Mouse (Mus musculus): Measurements from ENCODE around the gene Tbx6. TPM values are rescaled to one million over a fixed set of nuclear protein-coding genes. Genes with fewer than 3 reads are reported as not detected.
A peak's percentile ranks its signal among the peaks of the same experiment; 100 is the strongest.
"Not testable (repeated sequence)": the region's sequence is repeated elsewhere in the genome, so short reads cannot be mapped to it uniquely, and the experiment has no call there.

Gene Tbx6
- polyA plus RNA-seq, 1 experiment from 2014 or later = 0.35 TPM

GRCm38 (mm10) chr7:126770784-126771183 is 10.5 kb upstream of the Tbx6 start:
- no peak overlapping the region for H3K4me3 ChIP-seq (replicated peaks)
- no peak overlapping the region for H3K27ac ChIP-seq
- no peaks in the 10 kb centered on the region for H3K9me3 ChIP-seq (replicated peaks)
- H3K9ac ChIP-seq = no peak overlapping the region
- no peaks in the 10 kb centered on the region for H3K27me3 ChIP-seq
- no peak overlapping the region for H3K4me2 ChIP-seq
- no peak for DNase-seq
- 54% methylated on average over 12 of the region's 12 CpGs for WGBS (ENCODE audit: insufficient replicate concordance)
- peaks cover 24% of the 10 kb centered on the region for H3K36me3 ChIP-seq
- ATAC-seq (ENCODE audit: low read depth) = no peak
- peaks cover 24% of the 10 kb centered on the region for H3K4me1 ChIP-seq (replicated peaks)

- WGBS (ENCODE audit: insufficient replicate concordance) = 86% methylated on average over 2 of the region's 2 CpGs
Measured at GRCm38 (mm10) chr7:126773351-126773750, 7.9 kb upstream of the Tbx6 start.

GRCm38 (mm10) chr7:126774463-126774862 is 6.8 kb upstream of the Tbx6 start:
- Histone ChIP-seq H3K4me3 (replicated peaks) (no peak overlapping the region), H3K4me1 (replicated peaks) (peaks cover 48% of the 10 kb centered on the region), H3K27me3 (no peaks in the 10 kb centered on the region), H3K9ac (no peak overlapping the region), H3K36me3 (peaks cover 16% of the 10 kb centered on the region), H3K4me2 (no peak overlapping the region), H3K9me3 (replicated peaks) (no peaks in the 10 kb centered on the region), H3K27ac (no peak overlapping the region)
- WGBS (ENCODE audit: insufficient replicate concordance) = 47% methylated on average over 2 of the region's 2 CpGs
- ATAC-seq (ENCODE audit: low read depth) = no peak
- no peak for DNase-seq

More at GRCm38 (mm10) chr7:126773351-126773750, 7.9 kb upstream of the Tbx6 start:
- Histone ChIP-seq H3K4me2 (no peak overlapping the region), H3K9ac (no peak overlapping the region), H3K36me3 (peaks cover 12% of the 10 kb centered on the region), H3K4me3 (replicated peaks) (no peak overlapping the region), H3K4me1 (replicated peaks) (peaks cover 38% of the 10 kb centered on the region), H3K27ac (no peak overlapping the region), H3K27me3 (no peaks in the 10 kb centered on the region), H3K9me3 (replicated peaks) (no peaks in the 10 kb centered on the region)
- DNase-seq = no peak
- no peak for ATAC-seq (ENCODE audit: low read depth)

- H3K9ac ChIP-seq = peak overlapping the region; percentile 51; the same call in 1 of the 2 replicates
- WGBS (ENCODE audit: insufficient replicate concordance) = 71% methylated on average over 10 of the region's 10 CpGs
Measured at GRCm38 (mm10) chr7:126775185-126775977, 5.9 kb upstream of the Tbx6 start.

GRCm38 (mm10) chr7:126775978-126776234 is 5.4 kb upstream of the Tbx6 start:
- ATAC-seq (ENCODE audit: low read depth) (no peak), DNase-seq (no peak)
- Histone ChIP-seq H3K4me2 (peak overlapping the region; percentile 95), H3K27ac (peak overlapping the region; percentile 94), H3K4me3 (replicated peaks) (peak overlapping the region; percentile 85; the same call in 1 of the 2 replicates), H3K4me1 (replicated peaks) (peaks cover 62% of the 10 kb centered on the region), H3K9ac (peak overlapping the region; percentile 51; the same call in 1 of the 2 replicates), H3K9me3 (replicated peaks) (no peaks in the 10 kb centered on the region), H3K36me3 (peaks cover 16% of the 10 kb centered on the region), H3K27me3 (no peaks in the 10 kb centered on the region)
- WGBS (ENCODE audit: insufficient replicate concordance) = 68% methylated on average over 3 of the region's 3 CpGs

More at GRCm38 (mm10) chr7:126775185-126775977, 5.9 kb upstream of the Tbx6 start:
- ATAC-seq (ENCODE audit: low read depth) = no peak
- no peaks in the 10 kb centered on the region for H3K9me3 ChIP-seq (replicated peaks)
- H3K4me1 ChIP-seq (replicated peaks) = peaks cover 57% of the 10 kb centered on the region
- H3K36me3 ChIP-seq = peaks cover 16% of the 10 kb centered on the region
- H3K27me3 ChIP-seq = no peaks in the 10 kb centered on the region
- H3K4me2 ChIP-seq = peak overlapping the region; percentile 95
- DNase-seq = no peak
- no peak overlapping the region for H3K4me3 ChIP-seq (replicated peaks)
- H3K27ac ChIP-seq = no peak overlapping the region; the same call in 1 of the 2 replicates

GRCm38 (mm10) chr7:126776598-126777057 is 4.7 kb upstream of the Tbx6 start, which contains the start of gene Ypel3:
TSS of gene Ypel3 (plus strand) at chr7:126776955.
- Histone ChIP-seq H3K9me3 (replicated peaks) (no peaks in the 10 kb centered on the region), H3K36me3 (peaks cover 16% of the 10 kb centered on the region), H3K27me3 (no peaks in the 10 kb centered on the region), H3K4me2 (peak within 1 kb of the TSS; percentile 95), H3K27ac (peak within 1 kb of the TSS; percentile 94), H3K4me1 (replicated peaks) (peaks cover 69% of the 10 kb centered on the region), H3K9ac (peak within 1 kb of the TSS; percentile 98), H3K4me3 (replicated peaks) (peak within 1 kb of the TSS; percentile 85)
- under 1% methylated on average over 36 of the region's 37 CpGs for WGBS (ENCODE audit: insufficient replicate concordance)
- peak; percentile 94 for DNase-seq
- peak; percentile 91 for ATAC-seq (ENCODE audit: low read depth)

- peaks cover 78% of the 10 kb centered on the region for H3K4me1 ChIP-seq (replicated peaks)
- no peaks in the 10 kb centered on the region for H3K9me3 ChIP-seq (replicated peaks)
- H3K9ac ChIP-seq = peak overlapping the region; percentile 98
- 63% methylated on average over 10 of the region's 10 CpGs for WGBS (ENCODE audit: insufficient replicate concordance)
- H3K4me3 ChIP-seq (replicated peaks) = peak overlapping the region; percentile 85
- ATAC-seq (ENCODE audit: low read depth) = no peak
- no peaks in the 10 kb centered on the region for H3K27me3 ChIP-seq
- peak overlapping the region; percentile 95 for H3K4me2 ChIP-seq
- DNase-seq = no peak
- H3K36me3 ChIP-seq = peaks cover 16% of the 10 kb centered on the region
- peak overlapping the region; percentile 94 for H3K27ac ChIP-seq
Measured at GRCm38 (mm10) chr7:126777476-126777875, 3.8 kb upstream of the Tbx6 start.

- Histone ChIP-seq H3K27ac (peak overlapping the region; percentile 94), H3K4me2 (peak overlapping the region; percentile 95), H3K4me1 (replicated peaks) (peaks cover 84% of the 10 kb centered on the region), H3K9me3 (replicated peaks) (no peaks in the 10 kb centered on the region), H3K36me3 (peaks cover 16% of the 10 kb centered on the region), H3K27me3 (no peaks in the 10 kb centered on the region), H3K4me3 (replicated peaks) (peak overlapping the region; percentile 85), H3K9ac (peak overlapping the region; percentile 98)
- DNase-seq (no peak), ATAC-seq (ENCODE audit: low read depth) (no peak)
- WGBS (ENCODE audit: insufficient replicate concordance) = 91% methylated on average over 3 of the region's 3 CpGs
Measured at GRCm38 (mm10) chr7:126778147-126778546, 3.1 kb upstream of the Tbx6 start.

- peaks cover 22% of the 10 kb centered on the region for H3K36me3 ChIP-seq
- WGBS (ENCODE audit: insufficient replicate concordance) = 77% methylated on average over 7 of the region's 7 CpGs
- not testable (repeated sequence) for H3K4me3 ChIP-seq (replicated peaks); H3K27ac ChIP-seq; H3K4me2 ChIP-seq; H3K9ac ChIP-seq; ATAC-seq (ENCODE audit: low read depth); DNase-seq; H3K27me3 ChIP-seq; H3K9me3 ChIP-seq (replicated peaks)
- H3K4me1 ChIP-seq (replicated peaks) = peaks cover 84% of the 10 kb centered on the region
Measured at GRCm38 (mm10) chr7:126779101-126779500, 2.2 kb upstream of the Tbx6 start.

- peak overlapping the region; percentile 59 for H3K4me3 ChIP-seq (replicated peaks)
- under 1% methylated on average over 21 of the region's 21 CpGs for WGBS (ENCODE audit: insufficient replicate concordance)
- no peaks in the 10 kb centered on the region for H3K27me3 ChIP-seq
- peaks cover 73% of the 10 kb centered on the region for H3K4me1 ChIP-seq (replicated peaks)
- DNase-seq (peak; percentile 80), ATAC-seq (ENCODE audit: low read depth) (peak; percentile 43)
- H3K9ac ChIP-seq = peak overlapping the region; percentile 65
- H3K4me2 ChIP-seq = peak overlapping the region; percentile 88
- H3K9me3 ChIP-seq (replicated peaks) = no peaks in the 10 kb centered on the region
- H3K27ac ChIP-seq = peak overlapping the region; percentile 53
- H3K36me3 ChIP-seq = peaks cover 33% of the 10 kb centered on the region
Measured at GRCm38 (mm10) chr7:126779983-126780970, 1.0 kb upstream of the Tbx6 start.

Measured in liver, embryonic 13.5 days (tissue).